Mouse (Mus musculus) hindbrain, embryonic 15.5 days (tissue): ENCODE measurements around the gene Abhd17a. TPM values are rescaled to one million over a fixed set of nuclear protein-coding genes. Genes with fewer than 3 reads are reported as not detected.
A peak's percentile ranks its signal among the peaks of the same experiment; 100 is the strongest.

Experiments used
- ATAC-seq: fragments of 200-750 bp; cut with Nextera tagmentation; 2 replicates; pipeline ENCODE4 v1.8.0; 2017; ENCODE audit warnings: low read depth, moderate number of reproducible peaks, moderate TSS enrichment; ENCODE audit not compliant: low FRiP score
- H3K27ac ChIP-seq: fragments of 300-500 bp; sonication (generic); replicated peaks from 2 replicates; pipeline ENCODE4 v1.5.1; 2015; ENCODE audit warnings: mild to moderate bottlenecking, inconsistent platforms
- H3K27me3 ChIP-seq: fragments of 300-500 bp; sonication (generic); 2 replicates; pipeline ENCODE4 v1.6.1; 2015; ENCODE audit warnings: control low read depth, inconsistent platforms
- H3K36me3 ChIP-seq: fragments of 300-500 bp; sonication (generic); 2 replicates; pipeline ENCODE4 v1.6.1; 2015; ENCODE audit warnings: control low read depth, inconsistent platforms
- H3K4me1 ChIP-seq: fragments of 300-500 bp; sonication (generic); replicated peaks from 2 replicates; pipeline ENCODE4 v1.6.1; 2015; ENCODE audit warnings: control low read depth, inconsistent platforms
- H3K4me2 ChIP-seq: fragments of 300-500 bp; sonication (generic); 2 replicates; pipeline ENCODE4 v1.6.1; 2015; ENCODE audit warnings: moderate library complexity, mild to moderate bottlenecking, inconsistent platforms
- H3K4me3 ChIP-seq: fragments of 300-500 bp; sonication (generic); 2 replicates; pipeline ENCODE4 v1.5.1; 2015; ENCODE audit warnings: mild to moderate bottlenecking, inconsistent platforms
- H3K9ac ChIP-seq: fragments of 300-500 bp; sonication (generic); 2 replicates; pipeline ENCODE4 v1.6.1; 2015; ENCODE audit warnings: inconsistent platforms
- H3K9me3 ChIP-seq: fragments of 300-500 bp; sonication (generic); 2 replicates; pipeline ENCODE4 v1.6.1; 2016; ENCODE audit warnings: control low read depth, inconsistent platforms
- WGBS: fragments of 180-500 bp; shearing (Covaris S2); methylation state at CpG from one replicate; pipeline ENCODE4 v1.1.7; 2015; 5-methylcytosine and 5-hydroxymethylcytosine counted together
- polyA plus RNA-seq: library from polyadenylated mRNA; unstranded; fragments of >200 nt; fragmentation: Nextera tagmentation; extraction: Ambion mirVana; gene quantifications from 2 replicates; pipeline ENCODE4 v1.2.1, GENCODE M21; 2015

The Abhd17a gene
- polyA plus RNA-seq, 1 experiment from 2014 or later: 159 TPM

DNA sequence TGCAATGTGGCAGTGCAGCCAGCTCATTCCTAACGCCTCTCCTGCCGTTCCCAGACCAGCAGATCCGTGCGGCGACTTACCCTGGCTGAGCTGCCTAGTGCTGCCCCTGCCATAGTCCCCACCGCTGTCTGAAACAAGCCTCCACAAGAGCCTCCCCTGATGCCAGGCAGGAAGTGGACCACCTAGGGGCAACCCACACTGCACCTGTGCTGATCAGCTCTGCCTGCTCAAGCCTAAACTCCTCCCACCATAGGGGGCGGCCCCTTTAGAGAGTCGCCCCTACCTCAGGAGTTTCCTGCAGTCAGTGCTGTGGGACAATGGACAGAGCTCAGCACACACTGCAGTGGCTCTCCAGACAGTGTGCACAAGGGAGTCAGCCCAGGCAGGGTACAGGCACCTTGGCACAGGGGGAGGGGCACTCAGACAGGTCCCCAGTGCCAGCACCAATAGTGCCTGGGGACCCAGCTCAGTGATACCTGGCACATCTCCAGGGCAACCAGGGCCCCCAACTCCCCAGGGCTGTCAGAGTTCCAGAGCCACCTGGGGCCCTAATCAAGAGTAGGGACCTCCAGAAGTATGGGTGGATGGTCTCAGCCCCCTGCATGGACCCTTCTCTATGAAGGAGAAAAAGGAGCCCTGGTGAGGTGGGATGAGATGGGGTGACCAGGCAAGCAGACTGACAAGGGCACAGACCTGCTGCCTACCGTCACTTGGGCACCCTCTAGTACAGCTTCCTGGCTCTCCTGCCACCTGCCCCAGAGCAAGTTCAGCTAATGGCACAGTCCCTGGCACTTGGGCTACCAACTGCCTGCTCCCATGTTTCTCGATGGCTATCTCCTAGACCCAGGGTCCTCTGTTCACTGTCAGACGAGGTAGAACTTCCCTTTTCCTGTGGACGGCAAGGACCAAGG is 5.2 kb downstream of the Abhd17a start:
- Histone ChIP-seq H3K4me3 (no peak overlapping the region), H3K27ac (no peak overlapping the region), H3K4me1 (peaks cover 41% of the 10 kb centered on the region), H3K4me2 (0 out of 2 replicates have a peak overlapping the region, but pooled peaks have one; percentile 4), H3K9ac (no peak overlapping the region), H3K36me3 (peaks cover 8% of the 10 kb centered on the region), H3K9me3 (no peaks in the 10 kb centered on the region), H3K27me3 (no peaks in the 10 kb centered on the region)
- ATAC-seq: no peak
- WGBS: 77% methylated on average over 12 of the region's 12 CpGs

DNA sequence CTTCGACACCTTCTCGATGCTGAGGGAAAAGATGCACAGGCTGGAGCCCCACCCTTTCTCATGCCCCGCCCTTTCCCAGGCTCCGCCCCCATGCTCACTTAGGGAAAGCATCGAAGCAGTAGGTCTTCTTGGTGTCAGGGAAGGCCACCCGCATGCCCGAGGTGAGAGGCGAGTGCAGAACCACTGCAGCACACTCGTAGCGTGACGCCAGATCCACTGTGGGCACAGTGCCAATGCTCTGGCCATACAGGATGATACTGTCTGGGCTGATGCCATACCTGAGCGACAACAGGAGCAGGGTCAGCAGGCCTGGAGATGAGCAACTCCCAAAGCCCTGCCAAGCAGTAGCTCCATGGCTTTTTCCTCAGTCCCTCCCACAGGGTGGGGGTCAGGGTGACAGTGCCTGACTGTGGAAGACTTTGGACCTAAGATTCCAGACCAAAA is 6.1 kb downstream of the Abhd17a start:
- no peak overlapping the region for H3K4me3 ChIP-seq
- no peak overlapping the region for H3K9ac ChIP-seq
- ATAC-seq: no peak
- no peaks in the 10 kb centered on the region for H3K27me3 ChIP-seq
- WGBS: 60% methylated on average over 12 of the region's 12 CpGs
- H3K27ac ChIP-seq: no peak overlapping the region
- no peak overlapping the region for H3K4me2 ChIP-seq
- peaks cover 8% of the 10 kb centered on the region for H3K36me3 ChIP-seq
- H3K4me1 ChIP-seq: peaks cover 35% of the 10 kb centered on the region
- H3K9me3 ChIP-seq: no peaks in the 10 kb centered on the region

DNA sequence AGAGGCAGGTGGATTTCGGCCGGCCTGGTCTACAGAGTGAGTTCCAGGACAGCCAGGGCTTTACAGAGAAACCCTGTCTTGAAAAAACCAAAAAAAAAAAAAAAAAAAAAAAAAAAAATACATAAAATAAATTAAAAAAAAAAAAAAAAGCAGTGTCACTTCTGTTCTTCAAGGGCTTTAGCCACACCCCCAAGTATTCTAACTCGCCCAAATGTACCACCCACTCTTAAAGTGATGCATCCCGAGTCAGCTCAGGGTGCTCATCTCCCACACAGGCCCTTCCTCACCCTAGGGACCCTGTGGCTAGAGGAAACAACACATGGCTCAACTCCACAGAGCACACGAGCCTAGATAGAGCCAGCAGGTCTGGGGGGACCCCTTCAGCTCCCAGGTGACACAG is 7.1 kb downstream of the Abhd17a start:
- no peak overlapping the region for H3K4me3 ChIP-seq
- no peak overlapping the region for H3K9ac ChIP-seq
- no peak for ATAC-seq
- H3K27ac ChIP-seq: no peak overlapping the region
- H3K36me3 ChIP-seq: peaks cover 8% of the 10 kb centered on the region
- no peaks in the 10 kb centered on the region for H3K27me3 ChIP-seq
- no peak overlapping the region for H3K4me2 ChIP-seq
- H3K4me1 ChIP-seq: peaks cover 34% of the 10 kb centered on the region
- H3K9me3 ChIP-seq: no peaks in the 10 kb centered on the region
- 86% methylated on average over 5 of the region's 5 CpGs for WGBS

DNA sequence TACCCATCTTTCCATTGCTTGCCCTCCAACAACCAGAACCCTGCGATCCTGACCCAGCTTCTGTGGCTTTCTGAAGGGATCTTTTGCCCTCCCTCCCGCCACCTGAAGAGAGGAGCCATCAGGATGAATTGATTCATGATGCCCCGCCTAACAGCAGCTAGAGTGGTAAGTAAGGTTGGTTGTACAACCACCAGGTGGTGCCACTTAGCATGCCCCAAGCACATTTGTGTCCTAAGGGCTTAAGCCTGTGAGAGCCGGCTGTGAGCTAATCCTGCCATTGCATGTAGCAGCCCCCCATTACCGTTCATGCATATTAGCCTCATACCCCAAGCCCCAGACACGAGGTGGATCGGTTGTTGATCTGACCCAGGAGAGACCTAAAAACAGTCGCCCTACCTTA is 11.2 kb downstream of the Abhd17a start:
- Histone ChIP-seq H3K4me1 (peaks cover 37% of the 10 kb centered on the region), H3K4me3 (0 out of 2 replicates have a peak overlapping the region, but pooled peaks have one; percentile 87), H3K9ac (no peak overlapping the region), H3K27ac (peak overlapping the region; percentile 91; the same call in 1 of the 2 replicates), H3K36me3 (peaks cover 3% of the 10 kb centered on the region; the same call in 1 of the 2 replicates), H3K9me3 (no peaks in the 10 kb centered on the region), H3K4me2 (peak overlapping the region; percentile 92), H3K27me3 (no peaks in the 10 kb centered on the region)
- ATAC-seq: no peak
- WGBS: 8% methylated on average over 8 of the region's 8 CpGs

DNA sequence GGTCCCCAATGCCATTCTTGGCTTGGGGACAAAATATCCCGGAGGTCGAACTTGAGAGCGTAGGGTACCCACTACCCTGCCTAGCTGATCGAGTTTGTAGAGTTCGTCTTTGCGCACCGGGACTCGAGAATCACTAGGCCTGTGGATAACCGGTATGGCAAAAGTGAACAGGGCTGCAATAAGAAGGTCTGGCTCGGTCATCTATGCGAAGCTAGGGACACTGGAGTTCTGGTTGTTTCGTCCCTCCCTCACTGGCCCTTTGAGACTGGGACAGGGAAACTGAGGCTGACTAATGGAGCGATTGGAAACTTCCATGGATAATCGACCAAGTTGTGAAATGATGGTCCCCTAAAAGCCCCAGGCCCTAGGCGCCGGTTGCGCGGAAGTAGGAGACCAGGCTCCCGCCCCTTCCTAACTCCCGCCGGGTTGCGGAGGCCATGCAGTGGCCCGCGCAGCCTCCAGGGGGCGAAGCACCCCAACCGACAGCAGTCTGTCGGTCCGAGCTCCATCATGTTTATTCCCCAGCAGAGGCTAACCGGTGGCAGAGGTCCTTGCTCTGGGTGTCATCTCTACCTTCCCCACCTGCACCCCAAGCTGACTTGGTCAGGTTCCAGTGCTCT is 11.9 kb downstream of the Abhd17a start:
- peak overlapping the region; percentile 91 for H3K27ac ChIP-seq
- H3K36me3 ChIP-seq: peaks cover 3% of the 10 kb centered on the region; the same call in 1 of the 2 replicates
- no peaks in the 10 kb centered on the region for H3K9me3 ChIP-seq
- no peaks in the 10 kb centered on the region for H3K27me3 ChIP-seq
- peak overlapping the region; percentile 87 for H3K4me3 ChIP-seq
- H3K4me2 ChIP-seq: peak overlapping the region; percentile 92
- H3K4me1 ChIP-seq: peaks cover 43% of the 10 kb centered on the region
- WGBS: under 1% methylated on average over 29 of the region's 29 CpGs
- peak overlapping the region; percentile 76; the same call in 1 of the 2 replicates for H3K9ac ChIP-seq
- ATAC-seq: peak; percentile 3; the same call in 1 of the 2 replicates

DNA sequence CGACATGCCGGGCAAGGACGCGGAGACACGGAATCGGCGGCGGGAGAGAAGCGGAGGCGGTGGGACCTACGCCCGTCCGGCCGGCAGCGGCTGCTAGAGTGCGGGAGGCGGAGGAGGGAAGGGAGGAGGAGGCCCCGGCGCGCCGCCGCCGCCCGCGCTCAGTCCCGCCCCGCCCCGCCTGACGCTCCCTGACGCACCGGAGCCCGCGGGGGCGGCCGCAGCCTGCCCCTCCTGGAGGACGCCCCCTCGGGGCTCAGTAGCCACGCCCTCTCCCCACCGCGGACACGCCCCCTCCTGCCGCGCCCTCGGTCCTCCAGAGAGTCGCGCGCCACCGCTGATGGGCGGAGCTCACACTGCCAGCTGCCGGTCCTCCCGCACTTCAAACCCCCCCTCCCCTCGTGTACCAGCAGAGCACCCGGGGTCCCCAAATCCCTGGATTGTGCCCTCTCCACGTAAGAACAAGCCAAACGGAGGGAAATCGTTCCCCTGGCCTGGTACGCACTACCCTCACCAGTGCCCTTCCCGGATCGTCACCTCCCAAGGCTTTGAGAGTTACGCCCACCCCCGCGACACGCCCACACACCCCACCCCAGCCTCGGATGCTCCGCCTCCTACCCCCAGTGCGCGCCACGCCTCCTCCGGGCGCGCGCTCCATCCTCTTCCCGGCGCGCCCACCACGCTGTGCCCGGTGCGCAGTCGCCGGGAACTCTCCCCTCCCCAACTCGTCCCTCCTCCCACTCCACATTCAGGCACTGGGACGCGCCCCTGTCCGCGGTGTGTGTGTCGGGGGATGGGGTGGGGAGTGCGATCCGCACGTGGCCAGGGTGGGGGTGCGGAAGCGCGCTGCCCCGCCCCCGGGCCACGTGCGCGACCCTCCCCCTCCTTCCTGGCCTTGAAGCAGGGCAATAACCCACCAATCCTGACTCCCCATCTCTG is 12.7 kb downstream of the Abhd17a start, which contains the start of gene Klf16:
Gene Klf16 (minus strand): TSS at position 127 of the 936 bp plus-strand sequence.
- peaks cover 44% of the 10 kb centered on the region for H3K4me1 ChIP-seq
- WGBS: under 1% methylated on average over 71 of the region's 97 CpGs
- ATAC-seq: peak; percentile 87

DNA sequence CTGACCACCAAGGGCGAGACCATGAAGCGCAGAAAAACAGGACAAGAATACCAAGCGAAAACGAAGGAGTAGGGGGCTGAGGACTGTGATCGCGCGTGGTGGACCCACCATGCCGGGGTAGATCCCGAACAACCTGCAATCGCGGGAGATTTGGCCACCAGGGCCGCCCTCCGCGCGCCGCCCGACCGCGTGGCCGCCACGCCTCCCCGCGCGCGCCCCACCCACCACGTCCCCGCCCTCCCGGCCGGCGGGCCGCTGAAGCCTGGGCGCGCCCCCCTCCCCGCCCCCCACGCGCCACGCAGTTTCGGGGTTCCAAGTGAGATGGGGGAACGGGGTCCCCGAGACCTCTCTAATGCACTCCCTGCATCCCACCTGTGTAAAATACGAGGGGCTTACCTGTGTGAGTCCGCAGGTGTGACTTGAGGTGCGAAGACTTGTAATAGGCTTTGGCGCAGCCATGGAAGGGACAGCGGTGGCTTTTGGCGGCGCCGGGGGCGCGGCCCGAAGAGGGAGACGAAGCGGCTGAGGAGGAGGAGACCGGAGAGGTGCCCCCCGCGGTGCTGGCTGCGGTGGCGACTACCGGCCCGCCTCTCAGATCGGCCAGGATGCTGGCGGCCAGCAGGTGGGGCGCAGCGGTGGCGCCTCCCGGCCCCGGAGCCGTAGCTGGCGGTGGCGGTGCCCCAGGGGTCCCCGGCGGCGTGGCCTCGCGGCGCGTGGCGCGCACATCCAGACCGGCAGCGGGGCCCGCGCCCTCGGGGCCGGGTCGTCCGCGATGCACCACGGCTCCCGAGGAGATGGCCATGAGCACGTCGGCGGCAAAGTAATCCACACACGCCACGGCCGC is 13.6 kb downstream of the Abhd17a start:
- Histone ChIP-seq H3K27me3 (no peaks in the 10 kb centered on the region), H3K4me1 (peaks cover 48% of the 10 kb centered on the region), H3K4me2 (peak overlapping the region; percentile 92), H3K9me3 (no peaks in the 10 kb centered on the region), H3K9ac (peak overlapping the region; percentile 76), H3K4me3 (peak overlapping the region; percentile 87), H3K27ac (peak overlapping the region; percentile 91), H3K36me3 (peaks cover 3% of the 10 kb centered on the region; the same call in 1 of the 2 replicates)
- under 1% methylated on average over 92 of the region's 96 CpGs for whole genome bisulfite sequencing
- no peak for ATAC-seq

More for the DNA sequence above, 12.7 kb downstream of the Abhd17a start, which contains the start of gene Klf16:
- Histone ChIP-seq H3K27ac (peak within 1 kb of the TSS; percentile 91), H3K4me2 (peak within 1 kb of the TSS; percentile 92), H3K9me3 (no peaks in the 10 kb centered on the region), H3K4me3 (peak within 1 kb of the TSS; percentile 87), H3K36me3 (peaks cover 3% of the 10 kb centered on the region; the same call in 1 of the 2 replicates), H3K27me3 (no peaks in the 10 kb centered on the region), H3K9ac (peak within 1 kb of the TSS; percentile 76)

DNA sequence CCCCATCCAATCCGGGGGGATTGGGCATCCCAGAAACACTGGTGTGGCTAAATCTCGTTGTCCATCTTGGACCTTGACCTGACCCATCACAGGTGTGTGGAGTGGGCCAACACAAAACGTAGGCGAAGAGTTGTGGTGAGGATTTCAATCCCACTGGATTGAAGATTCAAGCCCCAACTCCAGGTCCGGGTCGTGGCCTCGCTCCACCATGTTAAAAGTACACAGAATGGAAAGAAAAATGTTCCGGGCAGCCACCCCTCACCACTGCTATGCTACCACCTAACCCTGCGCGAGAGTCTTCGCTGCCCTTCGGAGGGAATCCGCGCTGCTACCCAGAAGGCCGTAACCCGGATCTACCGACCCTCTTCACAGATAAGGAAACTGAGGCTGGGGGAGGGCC is 14.2 kb downstream of the Abhd17a start:
- Histone ChIP-seq H3K27me3 (no peaks in the 10 kb centered on the region), H3K9ac (peak overlapping the region; percentile 76), H3K4me2 (peak overlapping the region; percentile 92), H3K9me3 (no peaks in the 10 kb centered on the region), H3K4me3 (peak overlapping the region; percentile 87), H3K36me3 (no peaks in the 10 kb centered on the region), H3K27ac (0 out of 2 replicates have a peak overlapping the region, but pooled peaks have one; percentile 91), H3K4me1 (peaks cover 54% of the 10 kb centered on the region)
- no peak for ATAC-seq
- WGBS: 20% methylated on average over 17 of the region's 17 CpGs

DNA sequence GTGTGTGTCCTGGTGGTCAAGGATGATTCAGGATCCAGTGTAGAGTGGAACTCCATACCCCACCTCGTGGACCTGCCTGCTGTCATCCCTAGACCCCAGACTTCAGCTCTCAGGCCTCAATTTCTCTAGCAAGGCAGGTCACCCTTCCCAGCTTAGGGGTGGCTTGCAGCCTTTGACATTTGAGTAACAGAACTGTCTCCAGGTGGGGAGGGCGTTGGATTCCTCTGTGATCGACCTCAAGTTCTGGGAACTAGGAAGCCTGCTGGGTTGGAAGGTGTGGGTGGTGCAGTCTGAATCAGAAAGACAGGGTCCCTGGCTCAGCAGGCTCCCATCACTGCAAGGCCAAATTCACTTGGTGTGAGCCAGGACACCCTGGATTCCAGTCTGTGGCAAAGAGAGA is 15.2 kb downstream of the Abhd17a start:
- Histone ChIP-seq H3K27ac (no peak overlapping the region), H3K4me3 (peak overlapping the region; percentile 87), H3K27me3 (no peaks in the 10 kb centered on the region), H3K4me1 (peaks cover 64% of the 10 kb centered on the region), H3K36me3 (no peaks in the 10 kb centered on the region), H3K9ac (no peak overlapping the region), H3K4me2 (peak overlapping the region; percentile 92), H3K9me3 (no peaks in the 10 kb centered on the region)
- WGBS: 74% methylated on average over 3 of the region's 3 CpGs
- ATAC-seq: no peak

DNA sequence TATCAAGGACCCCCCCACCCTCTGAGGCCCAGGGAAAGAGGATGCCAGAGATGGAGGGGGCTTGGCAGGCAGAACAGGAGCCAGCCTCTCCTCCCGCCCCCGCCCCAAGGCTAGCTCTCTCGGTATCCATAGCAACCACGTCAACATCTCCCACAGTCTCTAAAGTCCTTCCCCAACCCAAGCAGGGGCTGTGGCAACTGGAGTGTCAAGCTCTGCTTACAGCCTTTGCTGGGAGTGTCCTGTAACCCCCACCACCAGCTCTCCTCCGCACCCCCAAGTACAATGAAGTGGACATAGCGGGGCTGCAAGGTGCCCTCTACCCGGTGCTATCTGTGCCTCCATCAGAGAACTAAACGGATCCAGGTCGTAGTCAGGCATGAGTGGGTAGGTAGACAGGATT is 16.2 kb downstream of the Abhd17a start:
- H3K27me3 ChIP-seq: no peaks in the 10 kb centered on the region
- peaks cover 65% of the 10 kb centered on the region for H3K4me1 ChIP-seq
- no peaks in the 10 kb centered on the region for H3K36me3 ChIP-seq
- ATAC-seq: no peak
- no peak overlapping the region for H3K9ac ChIP-seq
- H3K27ac ChIP-seq: no peak overlapping the region
- H3K4me2 ChIP-seq: no peak overlapping the region
- H3K9me3 ChIP-seq: no peaks in the 10 kb centered on the region
- no peak overlapping the region for H3K4me3 ChIP-seq
- WGBS: 53% methylated on average over 9 of the region's 9 CpGs
